Mouse (Mus musculus): ENCODE results near the gene Fermt2. TPM values are rescaled to one million over a fixed set of nuclear protein-coding genes. Genes with fewer than 3 reads are reported as not detected.
A peak's percentile ranks its signal among the peaks of the same experiment; 100 is the strongest.
"Not testable (repeated sequence)": the region's sequence is repeated elsewhere in the genome, so short reads cannot be mapped to it uniquely, and the experiment has no call there.

The Fermt2 gene
- polyA plus RNA-seq, 1 experiment: 95.9 TPM

GRCm38 (mm10) chr14:45478515-45478914 is 51.4 kb downstream of the Fermt2 start:
- H3K27me3 ChIP-seq (ENCODE audit: control insufficient read depth, insufficient read depth, low read length, poor library complexity, severe bottlenecking): no peaks in the 10 kb centered on the region
- H3K9ac ChIP-seq (ENCODE audit: low read depth, poor library complexity, severe bottlenecking): no peak overlapping the region
- H3K4me1 ChIP-seq (ENCODE audit: control insufficient read depth, insufficient read depth, low read length): peaks cover 1% of the 10 kb centered on the region
- no peak overlapping the region for H3K4me3 ChIP-seq (ENCODE audit: low read depth, low read length)
- no peak for TF ChIP-seq CTCF (IDR thresholded peaks at IDR 0.05; ENCODE audit: low read depth, low read length)
- no peak for TF ChIP-seq EP300 (IDR thresholded peaks at IDR 0.05; ENCODE audit: insufficient read depth, low read depth, low read length)
- no peak for TF ChIP-seq POLR2A (IDR thresholded peaks at IDR 0.05; ENCODE audit: insufficient read depth, low read length)
- H3K27ac ChIP-seq (ENCODE audit: insufficient read depth, low read length): no peak overlapping the region
- H3K9me3 ChIP-seq (replicated peaks; ENCODE audit: control insufficient read depth, insufficient read depth, low read length, poor library complexity, severe bottlenecking): no peaks in the 10 kb centered on the region
- H3K36me3 ChIP-seq (ENCODE audit: control insufficient read depth, insufficient read depth, low read length, poor library complexity, severe bottlenecking): peaks cover 7% of the 10 kb centered on the region; the same call in 1 of the 2 replicates

- peaks cover 1% of the 10 kb centered on the region for H3K4me1 ChIP-seq (ENCODE audit: control insufficient read depth, insufficient read depth, low read length)
- no peak overlapping the region for H3K4me3 ChIP-seq (ENCODE audit: low read depth, low read length)
- no peaks in the 10 kb centered on the region for H3K27me3 ChIP-seq (ENCODE audit: control insufficient read depth, insufficient read depth, low read length, poor library complexity, severe bottlenecking)
- H3K36me3 ChIP-seq (ENCODE audit: control insufficient read depth, insufficient read depth, low read length, poor library complexity, severe bottlenecking): peaks cover 7% of the 10 kb centered on the region; the same call in 1 of the 2 replicates
- TF ChIP-seq POLR2A (IDR thresholded peaks at IDR 0.05; ENCODE audit: insufficient read depth, low read length): no peak
- TF ChIP-seq CTCF (IDR thresholded peaks at IDR 0.05; ENCODE audit: low read depth, low read length): no peak
- TF ChIP-seq EP300 (IDR thresholded peaks at IDR 0.05; ENCODE audit: insufficient read depth, low read depth, low read length): no peak
- no peaks in the 10 kb centered on the region for H3K9me3 ChIP-seq (replicated peaks; ENCODE audit: control insufficient read depth, insufficient read depth, low read length, poor library complexity, severe bottlenecking)
- no peak overlapping the region for H3K9ac ChIP-seq (ENCODE audit: low read depth, poor library complexity, severe bottlenecking)
- no peak overlapping the region for H3K27ac ChIP-seq (ENCODE audit: insufficient read depth, low read length)
Measured at GRCm38 (mm10) chr14:45477651-45478050, 52.3 kb downstream of the Fermt2 start.

- Histone ChIP-seq H3K4me1 (ENCODE audit: control insufficient read depth, insufficient read depth, low read length) (peaks cover 1% of the 10 kb centered on the region), H3K27me3 (ENCODE audit: control insufficient read depth, insufficient read depth, low read length, poor library complexity, severe bottlenecking) (no peaks in the 10 kb centered on the region), H3K9me3 (replicated peaks; ENCODE audit: control insufficient read depth, insufficient read depth, low read length, poor library complexity, severe bottlenecking) (no peaks in the 10 kb centered on the region), H3K4me3 (ENCODE audit: low read depth, low read length) (peak overlapping the region; percentile 46), H3K36me3 (ENCODE audit: control insufficient read depth, insufficient read depth, low read length, poor library complexity, severe bottlenecking) (peaks cover 7% of the 10 kb centered on the region; the same call in 1 of the 2 replicates), H3K9ac (ENCODE audit: low read depth, poor library complexity, severe bottlenecking) (no peak overlapping the region), H3K27ac (ENCODE audit: insufficient read depth, low read length) (no peak overlapping the region)
- TF ChIP-seq CTCF (IDR thresholded peaks at IDR 0.05; ENCODE audit: low read depth, low read length) (no peak), EP300 (IDR thresholded peaks at IDR 0.05; ENCODE audit: insufficient read depth, low read depth, low read length) (no peak), POLR2A (IDR thresholded peaks at IDR 0.05; ENCODE audit: insufficient read depth, low read length) (no peak)
Measured at GRCm38 (mm10) chr14:45476990-45477389, 52.9 kb downstream of the Fermt2 start.

GRCm38 (mm10) chr14:45472536-45472935 is 57.4 kb downstream of the Fermt2 start:
- Histone ChIP-seq H3K9ac (ENCODE audit: low read depth, poor library complexity, severe bottlenecking) (no peak overlapping the region), H3K27me3 (ENCODE audit: control insufficient read depth, insufficient read depth, low read length, poor library complexity, severe bottlenecking) (no peaks in the 10 kb centered on the region), H3K4me1 (ENCODE audit: control insufficient read depth, insufficient read depth, low read length) (peaks cover 1% of the 10 kb centered on the region), H3K36me3 (ENCODE audit: control insufficient read depth, insufficient read depth, low read length, poor library complexity, severe bottlenecking) (no peaks in the 10 kb centered on the region; the same call in none of the 2 replicates), H3K4me3 (ENCODE audit: low read depth, low read length) (no peak overlapping the region), H3K27ac (ENCODE audit: insufficient read depth, low read length) (no peak overlapping the region), H3K9me3 (replicated peaks; ENCODE audit: control insufficient read depth, insufficient read depth, low read length, poor library complexity, severe bottlenecking) (no peaks in the 10 kb centered on the region)
- TF ChIP-seq POLR2A (IDR thresholded peaks at IDR 0.05; ENCODE audit: insufficient read depth, low read length) (no peak), EP300 (IDR thresholded peaks at IDR 0.05; ENCODE audit: insufficient read depth, low read depth, low read length) (no peak), CTCF (IDR thresholded peaks at IDR 0.05; ENCODE audit: low read depth, low read length) (no peak)

- Histone ChIP-seq H3K4me3 (ENCODE audit: low read depth, low read length) (no peak overlapping the region), H3K36me3 (ENCODE audit: control insufficient read depth, insufficient read depth, low read length, poor library complexity, severe bottlenecking) (no peaks in the 10 kb centered on the region; the same call in 1 of the 2 replicates), H3K27ac (ENCODE audit: insufficient read depth, low read length) (no peak overlapping the region), H3K4me1 (ENCODE audit: control insufficient read depth, insufficient read depth, low read length) (peaks cover 6% of the 10 kb centered on the region), H3K27me3 (ENCODE audit: control insufficient read depth, insufficient read depth, low read length, poor library complexity, severe bottlenecking) (no peaks in the 10 kb centered on the region), H3K9me3 (replicated peaks; ENCODE audit: control insufficient read depth, insufficient read depth, low read length, poor library complexity, severe bottlenecking) (no peaks in the 10 kb centered on the region), H3K9ac (ENCODE audit: low read depth, poor library complexity, severe bottlenecking) (no peak overlapping the region)
- no peak for TF ChIP-seq EP300 (IDR thresholded peaks at IDR 0.05; ENCODE audit: insufficient read depth, low read depth, low read length)
- no peak for TF ChIP-seq POLR2A (IDR thresholded peaks at IDR 0.05; ENCODE audit: insufficient read depth, low read length)
- peak; percentile 69 for TF ChIP-seq CTCF (IDR thresholded peaks at IDR 0.05; ENCODE audit: low read depth, low read length)
Measured at GRCm38 (mm10) chr14:45469446-45469845, 60.5 kb downstream of the Fermt2 start.

GRCm38 (mm10) chr14:45466371-45466770 is 63.5 kb downstream of the Fermt2 start:
- not testable (repeated sequence) for H3K27ac ChIP-seq (ENCODE audit: insufficient read depth, low read length); H3K9ac ChIP-seq (ENCODE audit: low read depth, poor library complexity, severe bottlenecking); H3K27me3 ChIP-seq (ENCODE audit: control insufficient read depth, insufficient read depth, low read length, poor library complexity, severe bottlenecking); H3K36me3 ChIP-seq (ENCODE audit: control insufficient read depth, insufficient read depth, low read length, poor library complexity, severe bottlenecking); H3K9me3 ChIP-seq (replicated peaks; ENCODE audit: control insufficient read depth, insufficient read depth, low read length, poor library complexity, severe bottlenecking); H3K4me3 ChIP-seq (ENCODE audit: low read depth, low read length); H3K4me1 ChIP-seq (ENCODE audit: control insufficient read depth, insufficient read depth, low read length)

Measured in ES-Bruce4 (cell line).